Mouse (Mus musculus) myocyte (in vitro differentiated cells): Measurements from ENCODE around the gene Prss50.

Source experiments
- CEBPB ChIP-seq: IDR thresholded peaks from 2 replicates; pipeline ENCODE4 v1.6.1; 2011; ENCODE audit warnings: mild to moderate bottlenecking, moderate library complexity; ENCODE audit not compliant: poor library complexity, insufficient read depth, severe bottlenecking
- E2F4 ChIP-seq: IDR thresholded peaks from one replicate; pipeline ENCODE4 v1.6.1; 2011; ENCODE audit warnings: mild to moderate bottlenecking, control low read depth, moderate library complexity; ENCODE audit not compliant: insufficient read depth
- MAX ChIP-seq: IDR thresholded peaks from one replicate; pipeline ENCODE4 v1.6.1; 2011; ENCODE audit warnings: low read depth, mild to moderate bottlenecking, control low read depth
- MYOD1 ChIP-seq, 3 experiments: IDR thresholded peaks; one replicate each; pipeline ENCODE4 v1.6.1; 2011; ENCODE audit warnings: control low read depth in 2 of 3, low read depth in 2 of 3, mild to moderate bottlenecking in 2 of 3, moderate library complexity in 1 of 3; ENCODE audit not compliant: insufficient read length in 2 of 3, control insufficient read depth in 1 of 3
- MYOG ChIP-seq, 3 experiments: IDR thresholded peaks; one replicate each; pipeline ENCODE4 v1.6.1; 2011; ENCODE audit warnings: control low read depth in 2 of 3, low read depth in 2 of 3, mild to moderate bottlenecking in 2 of 3; ENCODE audit not compliant: insufficient read length in 2 of 3, control insufficient read depth in 1 of 3, insufficient read depth in 1 of 3
- POLR2A ChIP-seq: IDR thresholded peaks from one replicate; pipeline ENCODE4 v1.6.1; 2011; ENCODE audit warnings: low read depth, mild to moderate bottlenecking, control low read depth, moderate library complexity; ENCODE audit not compliant: insufficient read length
- SRF ChIP-seq: IDR thresholded peaks from one replicate; pipeline ENCODE4 v1.6.1; 2011; ENCODE audit warnings: low read depth; ENCODE audit not compliant: control insufficient read depth, insufficient read length
- TCF12 ChIP-seq: IDR thresholded peaks from one replicate; pipeline ENCODE4 v1.6.1; 2011; ENCODE audit warnings: mild to moderate bottlenecking, control low read depth; ENCODE audit not compliant: poor library complexity, insufficient read depth, severe bottlenecking
- USF1 ChIP-seq: IDR thresholded peaks from one replicate; pipeline ENCODE4 v1.6.1; 2011; ENCODE audit warnings: low read depth, mild to moderate bottlenecking, control low read depth, moderate library complexity

DNA sequence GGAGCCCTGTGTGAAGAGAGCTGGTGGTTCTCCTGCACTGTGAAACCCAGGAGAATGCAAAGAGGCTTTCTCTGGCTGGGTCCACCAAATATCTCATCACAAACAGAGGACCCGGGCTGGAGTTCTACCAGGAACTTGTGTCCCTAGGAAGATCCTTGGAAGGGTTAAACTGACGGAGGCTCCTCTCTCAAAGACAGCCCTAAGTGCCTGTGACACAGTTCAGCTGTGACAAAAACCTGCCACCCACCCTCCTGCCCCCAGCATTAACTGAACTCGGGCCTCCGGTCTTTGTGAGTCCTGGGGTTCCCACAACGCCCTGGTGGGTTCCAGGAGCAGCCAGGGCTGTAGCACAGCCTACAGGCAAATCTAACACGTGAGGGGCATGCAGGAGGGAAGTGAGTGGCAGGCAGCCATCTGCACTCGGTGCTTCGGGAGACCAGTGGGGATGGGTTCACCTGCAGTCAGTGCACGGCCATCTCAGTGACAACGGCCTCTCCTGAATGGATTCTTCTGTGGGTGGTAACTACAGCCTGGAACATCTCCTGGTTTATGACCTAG, 41.8 kb downstream of the Prss50 start:
- TF ChIP-seq POLR2A (no peak), TCF12 (no peak), CEBPB (no peak), MYOD1 (IDR thresholded peaks at IDR 0.05; ENCODE audit: control insufficient read depth in 1 of 3, insufficient read length in 2 of 3, low read depth in 2 of 3) (no peak), USF1 (no peak), MAX (no peak), MYOG (IDR thresholded peaks at IDR 0.05; ENCODE audit: control insufficient read depth in 1 of 3, insufficient read depth in 1 of 3, insufficient read length in 2 of 3, low read depth in 2 of 3) (no peak), SRF (no peak), E2F4 (no peak)
